Mouse (Mus musculus) c-Kit-positive CD71-negative TER-119-negative erythroid progenitor cells, embryonic 14.5 days (primary cell): ENCODE measurements around the gene A1cf.

Source experiments
- DNase-seq: peaks from one replicate; pipeline ENCODE4 v3.0.0-alpha.2; 2013; ENCODE audit warnings: low read depth

A1cf gene

DNA sequence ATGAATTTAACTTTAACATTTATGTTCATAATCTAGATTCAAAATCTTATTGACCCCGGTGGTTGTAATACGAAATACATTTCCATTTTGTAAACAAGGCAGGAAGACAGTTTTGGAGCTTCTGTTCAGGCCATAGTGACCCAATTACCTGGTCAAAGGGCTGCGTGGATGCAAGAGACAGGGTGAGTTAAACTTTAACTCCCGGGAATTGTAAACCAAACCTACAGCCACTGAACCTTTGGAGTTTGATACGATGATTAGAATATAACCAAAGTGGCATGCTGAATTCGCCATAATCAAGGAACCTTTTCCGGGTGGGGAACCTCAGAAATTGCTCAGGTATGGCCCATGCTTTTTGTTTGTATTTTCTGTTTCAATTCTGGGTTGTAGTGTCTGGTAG is at the start of gene A1cf:
A1cf (plus strand) TSS at position 244 of the 400 bp plus-strand sequence.
- DNase-seq = no peak

DNA sequence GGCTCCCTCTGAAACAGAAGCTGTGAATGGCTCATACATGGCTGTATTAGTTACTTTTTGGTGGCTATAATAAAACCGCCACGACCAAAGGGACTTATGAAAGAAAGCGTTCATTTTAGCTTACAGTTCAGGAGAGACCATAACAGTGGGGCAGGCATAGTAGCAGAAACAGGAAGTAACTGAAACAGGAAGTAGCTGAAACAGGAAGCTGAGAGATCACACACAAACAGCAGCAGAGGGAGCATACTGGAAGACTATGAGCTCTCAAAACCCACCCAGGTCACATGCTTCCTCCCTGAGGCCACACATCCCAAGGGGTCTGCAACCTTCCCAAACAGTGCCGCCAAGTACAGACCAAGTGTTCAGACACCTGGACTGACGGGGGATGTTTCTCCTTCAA is 34.3 kb upstream of the A1cf start:
- no peak for DNase-seq

GRCm38 (mm10) chr19:31861909-31862308 is 6.7 kb upstream of the A1cf start:
- no peak for DNase-seq

- no peak for DNase-seq
Observed at GRCm38 (mm10) chr19:31862512-31863249, 5.9 kb upstream of the A1cf start.

- DNase-seq = no peak
Observed at GRCm38 (mm10) chr19:31865451-31865850, 3.1 kb upstream of the A1cf start.

DNA sequence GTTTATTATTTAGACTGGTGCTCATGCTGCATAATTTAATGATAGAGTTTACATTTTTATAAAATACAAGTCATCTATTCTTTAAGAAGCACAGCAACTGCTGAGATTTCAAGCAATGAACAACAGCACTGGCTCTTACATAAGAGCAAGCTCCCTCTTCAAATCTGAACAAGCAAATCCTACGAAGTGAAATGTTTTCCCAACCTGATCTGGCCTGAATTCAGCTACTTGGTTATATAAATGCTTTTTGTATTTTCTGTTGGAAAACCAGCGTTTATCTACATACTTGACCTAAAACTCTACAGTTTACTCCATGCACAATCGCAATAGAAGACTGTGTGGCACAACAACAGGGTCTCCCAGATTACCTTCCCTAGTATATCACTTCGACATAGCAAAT is 488 bp upstream of the A1cf start:
- DNase-seq = no peak

DNA sequence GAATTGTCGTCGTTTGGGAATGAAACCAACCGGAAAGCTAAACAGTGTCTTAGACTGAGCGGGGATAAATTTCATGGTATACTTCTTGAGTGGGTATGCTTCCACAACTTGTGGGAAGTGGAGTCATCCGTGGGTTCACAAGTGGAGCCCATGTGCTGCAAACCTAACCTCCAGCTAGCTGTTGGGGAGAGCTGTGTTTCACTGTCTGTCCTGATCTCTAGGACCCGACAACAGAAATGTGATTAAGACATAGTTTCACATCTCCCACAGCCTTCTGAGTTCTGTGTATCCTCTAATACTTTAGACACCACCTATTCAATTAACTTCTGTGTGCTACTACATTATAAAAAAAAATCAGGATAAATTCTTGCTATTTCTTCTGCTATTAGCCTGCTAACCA is 407 bp downstream of the A1cf start:
- DNase-seq = no peak

- DNase-seq = no peak
Observed at GRCm38 (mm10) chr19:31871377-31871776, 2.8 kb downstream of the A1cf start.

DNA sequence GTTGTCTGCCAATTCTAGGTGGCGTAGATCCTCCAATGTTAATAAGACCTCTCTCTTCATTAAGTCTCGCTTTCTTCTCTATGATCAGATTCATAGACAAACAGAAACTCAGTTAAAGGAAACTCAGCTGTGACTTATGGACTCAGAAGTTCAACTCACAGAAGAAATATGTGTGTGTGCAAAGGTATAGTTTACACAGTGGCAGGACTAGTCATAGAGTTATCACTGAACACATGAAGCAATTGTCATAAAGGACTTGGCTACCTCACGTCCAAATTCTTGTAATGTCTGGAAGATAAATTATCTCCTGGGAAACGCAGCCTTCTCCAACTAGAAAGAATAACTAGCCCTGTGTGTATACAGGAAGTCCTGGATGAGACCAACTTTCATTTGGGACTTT is 9.4 kb downstream of the A1cf start:
- DNase-seq = no peak

- no peak for DNase-seq
Observed at GRCm38 (mm10) chr19:31884594-31884993, 16.0 kb downstream of the A1cf start.

DNA sequence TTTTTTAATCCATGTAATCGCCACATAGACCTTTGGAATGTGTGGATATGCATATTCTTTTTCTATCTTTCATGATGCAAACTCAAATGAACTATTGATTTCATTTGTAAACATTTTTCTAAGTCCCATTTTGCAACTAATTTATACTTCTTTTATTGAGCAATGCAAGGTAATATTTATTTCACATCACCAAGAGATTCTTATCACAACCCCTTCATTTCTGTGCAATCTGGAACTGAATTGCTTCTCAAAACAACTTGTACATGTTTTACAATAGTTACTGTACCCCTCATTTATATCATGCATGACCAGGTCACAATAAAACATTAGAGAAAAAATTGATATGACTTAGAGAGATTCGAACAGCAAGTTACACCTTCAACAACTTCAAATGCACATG is 18.7 kb downstream of the A1cf start:
- DNase-seq = no peak

- DNase-seq = no peak
Observed at GRCm38 (mm10) chr19:31889988-31890387, 21.4 kb downstream of the A1cf start.

DNA sequence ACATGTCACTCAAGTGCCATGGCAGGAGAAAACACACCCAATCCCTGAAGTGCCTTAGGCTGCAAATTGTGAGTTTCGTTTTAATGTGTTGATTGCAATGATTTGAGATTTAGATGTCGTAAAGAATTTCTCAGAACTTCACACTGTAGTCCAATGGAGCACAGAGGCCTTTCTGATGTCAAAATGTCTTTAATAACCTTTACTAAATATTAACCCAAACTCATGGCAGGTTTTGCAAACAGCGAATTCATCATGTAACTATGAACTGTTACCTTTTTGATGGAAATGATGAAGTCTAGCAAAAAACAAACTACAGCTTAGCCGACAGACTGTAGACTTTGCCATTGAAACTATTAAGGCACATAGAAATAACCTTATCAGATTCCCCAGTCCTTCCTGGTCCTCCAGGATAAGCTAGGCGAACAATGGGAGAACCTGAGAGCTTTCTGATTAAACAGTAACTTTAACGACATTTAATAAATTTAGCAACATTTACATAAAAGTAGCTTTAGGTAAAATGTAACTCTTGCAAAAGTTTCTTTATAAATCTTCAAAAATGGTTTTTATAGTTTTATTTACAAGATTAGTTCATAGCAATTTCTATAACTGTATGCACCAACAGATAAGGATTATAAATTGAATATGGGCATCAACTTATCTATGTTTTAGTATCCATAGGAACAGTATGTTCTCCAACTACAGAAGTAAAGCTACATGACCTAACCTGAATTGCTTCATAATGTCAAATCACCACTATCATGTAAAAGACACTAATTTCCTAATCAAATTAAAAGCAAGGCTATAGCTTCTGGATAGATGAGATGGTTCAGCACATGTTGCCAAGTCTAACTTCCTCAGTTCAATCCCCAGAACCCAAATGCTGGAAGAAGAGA is 22.7 kb downstream of the A1cf start:
- DNase-seq = no peak

DNA sequence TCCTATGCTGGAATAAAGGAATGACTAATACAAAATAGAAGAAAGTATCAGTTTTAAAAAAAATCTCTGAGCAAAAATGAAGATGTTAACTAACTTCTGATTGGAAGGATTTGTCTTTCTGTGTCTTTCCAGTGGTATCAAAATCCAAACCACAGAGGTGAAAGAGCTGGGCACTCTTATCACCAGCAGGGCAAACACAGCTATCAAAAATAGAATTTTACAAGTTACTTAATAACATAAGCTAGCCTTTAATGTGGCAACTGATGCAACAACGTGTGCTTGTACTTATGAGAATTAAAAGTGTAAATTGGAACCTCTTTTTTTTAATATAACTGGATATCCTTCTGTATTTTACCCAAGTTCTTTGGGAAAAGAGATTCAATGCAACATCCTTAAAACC is 27.4 kb downstream of the A1cf start:
- DNase-seq = no peak

DNA sequence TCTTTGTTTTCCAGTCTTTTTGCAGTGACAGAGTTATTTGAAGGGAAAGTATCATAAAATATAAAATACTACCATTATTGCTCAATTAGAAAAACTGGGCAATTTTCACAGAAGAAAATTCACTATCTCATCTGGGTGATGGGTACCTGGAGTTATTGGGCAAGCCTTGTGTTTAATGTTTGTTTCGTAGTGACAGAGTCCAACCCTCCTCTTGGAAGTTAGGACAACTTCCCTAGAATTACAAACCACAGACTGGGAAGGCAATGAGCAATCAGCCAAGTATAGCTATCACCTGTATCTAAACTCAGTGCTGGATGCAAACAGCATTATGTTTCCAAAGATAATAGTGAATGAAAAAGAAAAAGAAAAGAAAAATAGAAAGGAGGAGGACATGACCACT is 28.1 kb downstream of the A1cf start:
- DNase-seq = no peak

- DNase-seq = no peak
Observed at GRCm38 (mm10) chr19:31905671-31906070, 37.1 kb downstream of the A1cf start.

- peak; percentile 9 for DNase-seq
Observed at GRCm38 (mm10) chr19:31910423-31910822, 41.9 kb downstream of the A1cf start.

- no peak for DNase-seq
Observed at GRCm38 (mm10) chr19:31913946-31914345, 45.4 kb downstream of the A1cf start.

DNA sequence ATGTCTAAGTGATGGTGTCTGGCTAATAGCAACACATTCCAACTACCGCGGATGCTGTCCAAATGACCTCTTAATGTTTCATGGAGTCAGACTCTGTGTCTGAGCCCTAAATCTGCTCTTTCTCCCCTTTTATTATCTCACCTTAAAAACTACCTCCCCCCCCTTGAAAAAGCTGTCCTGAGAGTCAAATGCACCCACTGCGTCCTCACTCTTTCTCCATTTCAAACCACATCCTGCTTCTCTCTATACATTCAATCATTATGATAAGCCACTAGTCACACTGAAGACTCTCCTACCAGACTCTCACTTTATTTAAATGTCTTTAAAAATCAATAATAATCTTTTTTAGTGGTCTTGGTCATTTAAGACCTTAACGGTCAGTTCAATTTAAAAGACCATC is 51.8 kb downstream of the A1cf start:
- DNase-seq = no peak

- no peak for DNase-seq
Observed at GRCm38 (mm10) chr19:31921852-31922251, 53.3 kb downstream of the A1cf start.

GRCm38 (mm10) chr19:31923615-31924352 is 55.2 kb downstream of the A1cf start:
- no peak for DNase-seq

GRCm38 (mm10) chr19:31950793-31951489 is 82.4 kb downstream of the A1cf start:
- no peak for DNase-seq
